Mouse (Mus musculus): Measurements from ENCODE around the gene Defb9. TPM values are rescaled to one million over a fixed set of nuclear protein-coding genes. Genes with fewer than 3 reads are reported as not detected.

Gene Defb9
- polyA plus RNA-seq, 1 experiment from 2014 or later, result not detected

Other genes starting within 250 kb of the Defb9 start
- gene Defa17, start 229.6 kb downstream of the Defb9 start, polyA plus RNA-seq (2015; fragmentation: Nextera tagmentation; extraction: Ambion mirVana), result not detected in 2 replicates
- gene Defa34, start 219.6 kb downstream of the Defb9 start, polyA plus RNA-seq (2015; fragmentation: Nextera tagmentation; extraction: Ambion mirVana), result not detected in 2 replicates
- not detected in 2 replicates for gene AY761184, start 181.8 kb downstream of the Defb9 start, polyA plus RNA-seq (2015; fragmentation: Nextera tagmentation; extraction: Ambion mirVana)
- not detected in 2 replicates for gene Defa24, start 150.9 kb downstream of the Defb9 start, polyA plus RNA-seq (2015; fragmentation: Nextera tagmentation; extraction: Ambion mirVana)
- not detected in 2 replicates for gene Defb50, start 61.9 kb downstream of the Defb9 start, polyA plus RNA-seq (2015; fragmentation: Nextera tagmentation; extraction: Ambion mirVana)
- gene Defb2, start 45.5 kb downstream of the Defb9 start, polyA plus RNA-seq (2015; fragmentation: Nextera tagmentation; extraction: Ambion mirVana), result not detected in 2 replicates
- gene Defb10, start 26.5 kb downstream of the Defb9 start, polyA plus RNA-seq (2015; fragmentation: Nextera tagmentation; extraction: Ambion mirVana), result not detected in 2 replicates
- gene Defb11, start 21.0 kb upstream of the Defb9 start, polyA plus RNA-seq (2015; fragmentation: Nextera tagmentation; extraction: Ambion mirVana), result not detected in 2 replicates
- gene Defb15, start 47.3 kb upstream of the Defb9 start, polyA plus RNA-seq (2015; fragmentation: Nextera tagmentation; extraction: Ambion mirVana), result not detected in 2 replicates
- gene Defb35, start 52.9 kb upstream of the Defb9 start, polyA plus RNA-seq (2015; fragmentation: Nextera tagmentation; extraction: Ambion mirVana), result not detected in 2 replicates
- not detected in 2 replicates for gene Defb13, start 61.3 kb upstream of the Defb9 start, polyA plus RNA-seq (2015; fragmentation: Nextera tagmentation; extraction: Ambion mirVana)
- not detected in 2 replicates for gene Fam90a1a, start 73.3 kb upstream of the Defb9 start, polyA plus RNA-seq (2015; fragmentation: Nextera tagmentation; extraction: Ambion mirVana)
- not detected in 2 replicates for gene Ccdc70, start 84.4 kb upstream of the Defb9 start, polyA plus RNA-seq (2015; fragmentation: Nextera tagmentation; extraction: Ambion mirVana)
- gene Atp7b, start 174.9 kb upstream of the Defb9 start, polyA plus RNA-seq (2015; fragmentation: Nextera tagmentation; extraction: Ambion mirVana), result 4.7 and 5.7 TPM in 2 replicates
- gene Alg11, start 175.3 kb upstream of the Defb9 start, polyA plus RNA-seq (2015; fragmentation: Nextera tagmentation; extraction: Ambion mirVana), result 7.8 and 8.7 TPM in 2 replicates
- 0.12 and 0.26 TPM in 2 replicates for gene Nek5, start 239.6 kb upstream of the Defb9 start, polyA plus RNA-seq (2015; fragmentation: Nextera tagmentation; extraction: Ambion mirVana)

All from liver, postnatal 0 days (tissue).